Mouse (Mus musculus) heart, postnatal 10 days (tissue): Measurements from ENCODE around the gene Atoh7. TPM values are rescaled to one million over a fixed set of nuclear protein-coding genes. Genes with fewer than 3 reads are reported as not detected.
A peak's percentile ranks its signal among the peaks of the same experiment; 100 is the strongest.

ENCODE experiments used
- DNase-seq, 2 experiments: peaks; one replicate each; pipeline ENCODE4 v3.0.0; 2021
- intact Hi-C: fragments of 180-260 bp; cut with DNase I; formaldehyde crosslinking; loops from one replicate; pipeline ENCODE4 v1.15.1; 2025
- total RNA-seq, 2 experiments: library from RNA; stranded (reverse); gene quantifications; 2 replicates each; pipeline ENCODE4 v1.2.3; 2021

Gene Atoh7
- total RNA-seq, 2 experiments from 2014 or later = not detected

- intact Hi-C loops = no loop called here
- no peak for DNase-seq
Measured at GRCm38 (mm10) chr10:63096757-63097156, 2.7 kb upstream of the Atoh7 start.

- intact Hi-C loops = no loop called here
- DNase-seq = no peak
Measured at GRCm38 (mm10) chr10:63098191-63098590, 1.3 kb upstream of the Atoh7 start.

- DNase-seq = peak; percentile 49 to 57
- intact Hi-C loops = no loop called here
Measured at GRCm38 (mm10) chr10:63099941-63100562, 601 bp downstream of the Atoh7 start.

GRCm38 (mm10) chr10:63100657-63101056 lies 1.2 kb downstream of the Atoh7 start:
- no peak for DNase-seq
- intact Hi-C loops = no loop called here

GRCm38 (mm10) chr10:63113027-63113604 lies 13.7 kb downstream of the Atoh7 start:
- intact Hi-C loops = no loop called here
- no peak for DNase-seq

GRCm38 (mm10) chr10:63113716-63114360 lies 14.4 kb downstream of the Atoh7 start:
- no peak for DNase-seq
- intact Hi-C loops = no loop called here

- intact Hi-C loops = no loop called here
- DNase-seq = no peak
Measured at GRCm38 (mm10) chr10:63115881-63116280, 16.4 kb downstream of the Atoh7 start.

- DNase-seq = no peak
- intact Hi-C loops = no loop called here
Measured at GRCm38 (mm10) chr10:63116376-63116775, 16.9 kb downstream of the Atoh7 start.

- intact Hi-C loops = no loop called here
- DNase-seq = no peak
Measured at GRCm38 (mm10) chr10:63117583-63117982, 18.1 kb downstream of the Atoh7 start.

- intact Hi-C loops = no loop called here
- DNase-seq = no peak
Measured at GRCm38 (mm10) chr10:63119916-63120315, 20.5 kb downstream of the Atoh7 start.

- DNase-seq = no peak
- intact Hi-C loops = no loop called here
Measured at GRCm38 (mm10) chr10:63121961-63122360, 22.5 kb downstream of the Atoh7 start.

- DNase-seq = peak; percentile 18 to 36
- intact Hi-C loops = no loop called here
Measured at GRCm38 (mm10) chr10:63122516-63122915, 23.1 kb downstream of the Atoh7 start.

GRCm38 (mm10) chr10:63123141-63123540 lies 23.7 kb downstream of the Atoh7 start:
- no peak for DNase-seq
- intact Hi-C loops = no loop called here

GRCm38 (mm10) chr10:63124016-63124415 lies 24.6 kb downstream of the Atoh7 start:
- intact Hi-C loops = no loop called here
- no peak for DNase-seq

- peak in 1 of 2 experiments; percentile 22 for DNase-seq
- intact Hi-C loops = no loop called here
Measured at GRCm38 (mm10) chr10:63125343-63125742, 25.9 kb downstream of the Atoh7 start.

GRCm38 (mm10) chr10:63126116-63126515 lies 26.7 kb downstream of the Atoh7 start:
- DNase-seq = no peak
- intact Hi-C loops = no loop called here

GRCm38 (mm10) chr10:63127156-63127555 lies 27.7 kb downstream of the Atoh7 start:
- intact Hi-C loops = no loop called here
- no peak for DNase-seq

GRCm38 (mm10) chr10:63128256-63128655 lies 28.8 kb downstream of the Atoh7 start:
- intact Hi-C loops = no loop called here
- peak; percentile 74 to 81 for DNase-seq

- intact Hi-C loops = no loop called here
- no peak for DNase-seq
Measured at GRCm38 (mm10) chr10:63130500-63130899, 31.0 kb downstream of the Atoh7 start.

- intact Hi-C loops = no loop called here
Measured at GRCm38 (mm10) chr10:63132356-63132755, 32.9 kb downstream of the Atoh7 start.

GRCm38 (mm10) chr10:63133326-63133725 lies 33.9 kb downstream of the Atoh7 start:
- no peak for DNase-seq
- intact Hi-C loops = no loop called here

More at GRCm38 (mm10) chr10:63132356-63132755, 32.9 kb downstream of the Atoh7 start:
- no peak for DNase-seq

GRCm38 (mm10) chr10:63135680-63136079 lies 36.2 kb downstream of the Atoh7 start:
- DNase-seq = no peak
- intact Hi-C loops = no loop called here
